Mouse (Mus musculus) small intestine, adult 2 months (tissue): Measurements from ENCODE around the gene Asl. TPM values are rescaled to one million over a fixed set of nuclear protein-coding genes. Genes with fewer than 3 reads are reported as not detected.

ENCODE experiments used
- H3K27ac ChIP-seq: fragments of 200-500 bp; 2 replicates; pipeline ENCODE4 v1.5.1; 2012; ENCODE audit warnings: low read depth, low read length, control low read depth, inconsistent platforms; ENCODE audit not compliant: insufficient read depth
- H3K27me3 ChIP-seq: fragments of 200-500 bp; 2 replicates; pipeline ENCODE4 v1.6.1; 2012; ENCODE audit warnings: mild to moderate bottlenecking, moderate library complexity, low read length, inconsistent platforms; ENCODE audit not compliant: control insufficient read depth, insufficient read depth
- H3K36me3 ChIP-seq: fragments of 200-500 bp; 2 replicates; pipeline ENCODE4 v1.6.1; 2012; ENCODE audit warnings: mild to moderate bottlenecking, low read length, control low read depth, inconsistent platforms; ENCODE audit not compliant: control insufficient read depth, insufficient read depth
- H3K4me1 ChIP-seq: fragments of 200-500 bp; 2 replicates; pipeline ENCODE4 v1.6.1; 2012; ENCODE audit warnings: low read length, inconsistent platforms, mixed read lengths; ENCODE audit not compliant: control insufficient read depth, insufficient read depth, insufficient read length
- H3K4me3 ChIP-seq: fragments of 200-500 bp; 2 replicates; pipeline ENCODE4 v1.5.1; 2012; ENCODE audit warnings: low read depth, mild to moderate bottlenecking, control low read depth, inconsistent platforms, low read length, moderate library complexity
- CTCF ChIP-seq: fragments of 200-500 bp; IDR thresholded peaks from 2 replicates; pipeline ENCODE4 v1.5.1; 2012; ENCODE audit warnings: low read depth, mild to moderate bottlenecking, control low read depth, inconsistent platforms, low read length, moderate library complexity, mixed read lengths; ENCODE audit not compliant: insufficient replicate concordance, insufficient read length; ENCODE audit errors: extremely low read depth
- POLR2A ChIP-seq: fragments of 200-500 bp; IDR thresholded peaks from 2 replicates; pipeline ENCODE4 v1.6.1; 2012; ENCODE audit warnings: low read depth, mild to moderate bottlenecking, control low read depth, inconsistent platforms, low read length, moderate library complexity
- WGBS: fragments of 180-500 bp; shearing (Covaris S2); methylation state at CpG from one replicate; pipeline ENCODE4 v1.1.7; 2018; 5-methylcytosine and 5-hydroxymethylcytosine counted together
- polyA plus RNA-seq: library from polyadenylated mRNA; depleted of rRNA; stranded (reverse); fragments of >200 nt; gene quantifications from 2 replicates; pipeline ENCODE4 v1.2.3, GENCODE M21; 2012

Gene Asl
- polyA plus RNA-seq, 1 experiment = 54.6 TPM

- Histone ChIP-seq H3K36me3 (no peaks in the 10 kb centered on the region; the same call in 1 of the 2 replicates), H3K4me1 (peaks cover 8% of the 10 kb centered on the region), H3K4me3 (no peak overlapping the region), H3K27ac (peak overlapping the region; percentile 67; the same call in 1 of the 2 replicates), H3K27me3 (no peaks in the 10 kb centered on the region)
- TF ChIP-seq POLR2A = no peak
- TF ChIP-seq CTCF = no peak
- 56% methylated on average over 7 of the region's 7 CpGs for WGBS
These were observed 25.8 kb downstream of the Asl start for GRCm38 (mm10) chr5:130003229-130003628.

- Histone ChIP-seq H3K4me3 (peak within 1 kb of the TSS; percentile 90), H3K27me3 (no peaks in the 10 kb centered on the region), H3K36me3 (no peaks in the 10 kb centered on the region; the same call in none of the 2 replicates), H3K27ac (peak within 1 kb of the TSS; percentile 67), H3K4me1 (peaks cover 8% of the 10 kb centered on the region)
- TF ChIP-seq CTCF (no peak), POLR2A (peak; percentile 36; the same call in 1 of the 2 replicates)
- WGBS = under 1% methylated on average over 39 of the region's 39 CpGs
These were observed 26.5 kb downstream of the Asl start, which contains the start of gene Gusb for GRCm38 (mm10) chr5:130002301-130003146. Gene Gusb, minus strand, starts transcription at chr5:130003049.

DNA sequence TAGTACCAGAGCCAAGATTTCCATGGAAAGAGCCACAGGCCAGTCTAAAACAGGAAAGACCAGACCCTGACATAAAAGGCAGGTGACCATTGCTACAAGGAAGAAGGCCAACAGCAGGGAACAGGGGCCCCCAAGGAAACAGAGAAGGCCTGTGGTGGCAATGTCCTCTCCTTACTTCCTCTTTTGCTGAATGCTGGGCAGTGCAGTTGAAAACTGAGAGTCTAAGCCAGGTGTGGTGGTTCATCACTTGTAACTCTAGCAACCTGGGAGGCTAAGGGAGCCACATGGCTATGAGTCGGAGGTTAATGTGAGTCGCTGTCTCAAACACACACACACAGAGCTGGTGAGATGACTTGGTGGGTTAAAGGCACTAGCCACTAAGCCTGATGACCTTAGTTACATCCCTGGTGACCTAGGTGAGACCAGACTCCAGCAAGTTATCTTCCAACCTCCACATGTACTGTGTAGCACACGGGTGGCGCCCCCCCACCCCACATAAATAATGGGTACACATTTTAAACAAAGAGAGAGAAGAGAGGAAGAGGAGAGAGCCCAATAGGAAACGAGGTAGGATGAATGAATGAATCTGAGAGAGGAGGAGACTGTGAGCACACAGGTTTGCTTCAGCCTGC is 27.6 kb downstream of the Asl start:
- H3K4me3 ChIP-seq = peak overlapping the region; percentile 90
- H3K4me1 ChIP-seq = peaks cover 8% of the 10 kb centered on the region
- H3K36me3 ChIP-seq = no peaks in the 10 kb centered on the region; the same call in none of the 2 replicates
- no peaks in the 10 kb centered on the region for H3K27me3 ChIP-seq
- 30% methylated on average over 5 of the region's 5 CpGs for WGBS
- peak overlapping the region; percentile 32; the same call in 1 of the 2 replicates for H3K27ac ChIP-seq
- no peak for TF ChIP-seq CTCF
- TF ChIP-seq POLR2A = no peak

GRCm38 (mm10) chr5:130000735-130001134 is 28.3 kb downstream of the Asl start:
- Histone ChIP-seq H3K4me1 (peaks cover 8% of the 10 kb centered on the region), H3K27ac (0 out of 2 replicates have a peak overlapping the region, but pooled peaks have one; percentile 32), H3K27me3 (no peaks in the 10 kb centered on the region), H3K4me3 (no peak overlapping the region), H3K36me3 (peaks cover 1% of the 10 kb centered on the region)
- TF ChIP-seq POLR2A (no peak), CTCF (no peak)
- 54% methylated on average over 12 of the region's 12 CpGs for WGBS

- H3K4me1 ChIP-seq = peaks cover 8% of the 10 kb centered on the region
- TF ChIP-seq POLR2A = no peak
- peak; percentile 84; the same call in 1 of the 2 replicates for TF ChIP-seq CTCF
- no peak overlapping the region for H3K27ac ChIP-seq
- peaks cover 3% of the 10 kb centered on the region for H3K36me3 ChIP-seq
- WGBS = 30% methylated on average over 4 of the region's 4 CpGs
- H3K4me3 ChIP-seq = no peak overlapping the region
- H3K27me3 ChIP-seq = no peaks in the 10 kb centered on the region
These were observed 29.9 kb downstream of the Asl start for GRCm38 (mm10) chr5:129999097-129999496.

GRCm38 (mm10) chr5:129997700-129998099 is 31.3 kb downstream of the Asl start:
- 78% methylated on average over 19 of the region's 19 CpGs for WGBS
- Histone ChIP-seq H3K4me3 (no peak overlapping the region), H3K27ac (no peak overlapping the region), H3K4me1 (peaks cover 8% of the 10 kb centered on the region), H3K27me3 (no peaks in the 10 kb centered on the region), H3K36me3 (peaks cover 3% of the 10 kb centered on the region)
- TF ChIP-seq POLR2A (no peak), CTCF (0 out of 2 replicates have a peak, but pooled peaks have one; percentile 8)

DNA sequence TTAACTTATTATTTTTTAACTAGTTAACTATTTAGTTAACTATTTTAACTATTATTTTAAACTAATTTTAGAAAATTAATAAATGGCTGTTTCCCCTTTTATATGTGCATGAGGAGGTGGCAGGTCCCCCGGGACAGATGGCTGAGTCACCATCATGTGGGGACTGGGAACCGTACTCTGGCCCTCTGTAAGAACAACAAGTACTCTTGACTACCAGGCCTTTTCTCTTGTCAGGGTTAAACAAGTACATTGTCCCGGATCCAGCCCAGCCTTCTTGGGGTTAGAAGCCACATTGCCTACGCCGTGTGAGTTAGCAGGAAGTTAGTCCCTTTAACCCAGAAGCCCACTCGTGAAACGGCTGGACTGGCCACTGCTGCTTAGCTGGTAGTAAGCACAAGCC is 34.1 kb downstream of the Asl start:
- H3K36me3 ChIP-seq = peaks cover 4% of the 10 kb centered on the region
- TF ChIP-seq POLR2A = no peak
- no peak for TF ChIP-seq CTCF
- H3K27ac ChIP-seq = no peak overlapping the region
- H3K4me3 ChIP-seq = no peak overlapping the region
- H3K4me1 ChIP-seq = no peaks in the 10 kb centered on the region
- 88% methylated on average over 7 of the region's 7 CpGs for WGBS
- H3K27me3 ChIP-seq = no peaks in the 10 kb centered on the region
